Mouse (Mus musculus) common myeloid progenitor, adult 5-6 weeks (primary cell): ENCODE results near the gene Gm44. TPM values are rescaled to one million over a fixed set of nuclear protein-coding genes. Genes with fewer than 3 reads are reported as not detected.
"Not testable (repeated sequence)": the region's sequence is repeated elsewhere in the genome, so short reads cannot be mapped to it uniquely, and the experiment has no call there.

ENCODE experiments used
- ATAC-seq: replicated peaks from 2 replicates; pipeline ENCODE4 v1.8.0; 2016; ENCODE audit warnings: low read depth, mild to moderate bottlenecking, moderate TSS enrichment, inconsistent platforms; ENCODE audit not compliant: poor library complexity, severe bottlenecking
- total RNA-seq: library from RNA; stranded (forward); fragments of 200-1000, 187-1606 nt; gene quantifications from 2 replicates; pipeline ENCODE4 v1.2.3, GENCODE M21; 2017

Gene Gm44
- not detected in 2 replicates for total RNA-seq

- ATAC-seq: no peak
Measured at GRCm38 (mm10) chrX:90891842-90892241, at the start of gene Gm44. Gm44 (plus strand) TSS chrX:90892142.

- ATAC-seq: no peak
Measured at GRCm38 (mm10) chrX:90927989-90928388, 36.0 kb downstream of the Gm44 start.

GRCm38 (mm10) chrX:90938211-90938610 lies 46.3 kb downstream of the Gm44 start:
- ATAC-seq: not testable (repeated sequence)
